Mouse (Mus musculus) spleen, postnatal 4 days (tissue): Measurements from ENCODE around the gene Ski.

ENCODE experiments used
- DNase-seq, 2 experiments: peaks; one replicate each; pipeline ENCODE4 v3.0.0; 2022; ENCODE audit warnings: low spot score in 2 of 2

Ski gene

DNA sequence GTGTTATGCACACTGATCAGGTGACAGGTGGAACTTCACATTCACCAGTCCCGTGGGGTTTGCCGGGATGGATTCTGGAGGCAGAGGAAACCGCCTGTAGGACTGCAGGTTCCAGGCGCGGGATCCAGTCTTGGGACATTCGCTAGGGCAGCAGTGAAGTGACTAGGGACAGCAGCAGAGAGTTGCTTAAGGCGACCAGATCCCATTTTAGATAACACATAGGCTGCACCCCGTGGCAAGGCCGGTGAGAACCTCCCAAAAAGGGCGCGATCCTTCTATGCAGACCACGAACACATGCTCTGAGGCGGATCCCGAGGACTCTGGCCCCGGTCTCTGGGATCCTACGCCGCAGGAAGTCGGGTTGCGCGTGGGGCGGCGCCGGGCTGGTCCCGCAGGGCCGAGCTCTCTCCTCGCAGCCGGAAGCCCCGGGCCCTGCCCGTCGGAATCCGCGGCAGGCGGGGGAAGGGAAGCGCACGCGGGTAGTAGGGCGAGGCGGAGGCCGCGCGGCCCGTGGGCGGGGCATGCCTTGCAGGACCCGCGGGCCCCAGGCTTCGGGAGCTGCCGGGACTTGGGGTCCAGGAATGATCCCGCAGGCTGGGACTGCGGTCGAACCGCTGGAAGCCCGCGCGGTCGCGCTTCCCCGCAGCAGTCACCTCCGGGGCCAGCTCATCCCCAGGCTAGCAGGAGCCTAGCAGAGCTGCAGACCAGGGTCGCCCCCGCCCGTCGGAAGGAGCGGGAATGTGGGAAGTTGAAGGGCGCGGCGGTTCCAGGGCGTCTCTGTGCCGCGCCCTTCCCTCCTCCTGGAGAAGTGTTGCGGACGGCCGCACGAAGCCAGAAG is 71.9 kb downstream of the Ski start:
- DNase-seq, result peak; percentile 67 to 86

- DNase-seq, result no peak
Observed at GRCm38 (mm10) chr4:155149941-155150275, 72.5 kb downstream of the Ski start.

DNA sequence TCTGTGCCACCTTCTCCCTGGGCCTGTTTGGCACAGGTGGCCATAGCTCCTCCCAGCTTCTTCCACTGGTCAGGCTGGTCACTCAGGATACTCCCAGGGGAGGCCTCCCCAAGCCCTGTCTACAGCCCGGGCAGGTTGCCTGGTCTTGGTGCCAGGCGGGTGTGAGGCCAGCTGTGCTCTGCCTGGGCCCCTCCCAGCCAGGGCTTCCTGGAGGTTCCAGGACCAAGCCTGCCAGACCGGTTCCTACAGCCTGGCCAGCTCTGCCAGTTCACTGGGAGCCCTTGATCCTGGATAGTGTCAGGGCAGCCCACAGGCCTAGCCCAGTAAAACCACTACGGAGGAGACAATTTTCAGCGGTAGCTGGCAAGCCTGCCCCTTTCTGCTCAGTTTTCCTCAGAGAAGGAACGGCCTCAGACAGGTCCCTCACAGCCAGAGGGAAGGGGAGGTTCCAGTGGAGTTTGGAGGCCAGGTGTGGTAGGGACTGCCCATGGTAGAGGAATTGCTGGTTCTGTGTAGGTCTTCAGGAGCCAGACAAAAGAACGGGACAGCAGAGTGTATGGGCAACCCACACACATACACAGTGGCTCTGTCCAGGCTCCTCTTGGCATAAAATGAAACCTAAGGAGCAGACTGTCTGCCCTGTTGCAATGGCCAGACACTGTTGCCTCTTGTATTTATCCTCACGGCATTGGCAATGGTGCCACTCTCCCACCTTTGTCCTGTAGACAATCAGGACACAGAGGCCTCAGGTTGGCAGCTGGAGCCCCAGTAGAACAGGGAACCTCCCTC is 73.3 kb downstream of the Ski start:
- DNase-seq, result no peak

DNA sequence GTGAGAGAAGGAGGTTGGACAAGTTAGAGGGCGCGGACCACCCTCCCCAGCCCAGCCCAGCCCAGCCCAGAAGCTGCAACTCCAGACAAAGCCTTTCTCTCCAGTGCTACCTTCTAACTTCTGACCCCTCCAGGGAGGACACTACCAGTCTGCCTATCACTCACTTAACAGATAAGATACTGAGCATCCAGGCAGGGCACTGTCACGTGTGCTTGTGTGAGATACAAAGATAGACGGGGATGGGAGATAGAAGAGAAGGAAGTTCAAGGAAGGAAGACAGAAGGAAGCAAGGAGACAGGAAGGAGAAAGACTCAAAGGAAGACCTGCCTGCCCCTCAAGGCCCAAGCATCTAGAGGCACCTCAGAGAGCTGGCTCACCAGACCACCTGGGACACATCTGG is 73.9 kb downstream of the Ski start:
- DNase-seq, result no peak

GRCm38 (mm10) chr4:155146107-155146823 is 76.1 kb downstream of the Ski start:
- DNase-seq, result no peak

DNA sequence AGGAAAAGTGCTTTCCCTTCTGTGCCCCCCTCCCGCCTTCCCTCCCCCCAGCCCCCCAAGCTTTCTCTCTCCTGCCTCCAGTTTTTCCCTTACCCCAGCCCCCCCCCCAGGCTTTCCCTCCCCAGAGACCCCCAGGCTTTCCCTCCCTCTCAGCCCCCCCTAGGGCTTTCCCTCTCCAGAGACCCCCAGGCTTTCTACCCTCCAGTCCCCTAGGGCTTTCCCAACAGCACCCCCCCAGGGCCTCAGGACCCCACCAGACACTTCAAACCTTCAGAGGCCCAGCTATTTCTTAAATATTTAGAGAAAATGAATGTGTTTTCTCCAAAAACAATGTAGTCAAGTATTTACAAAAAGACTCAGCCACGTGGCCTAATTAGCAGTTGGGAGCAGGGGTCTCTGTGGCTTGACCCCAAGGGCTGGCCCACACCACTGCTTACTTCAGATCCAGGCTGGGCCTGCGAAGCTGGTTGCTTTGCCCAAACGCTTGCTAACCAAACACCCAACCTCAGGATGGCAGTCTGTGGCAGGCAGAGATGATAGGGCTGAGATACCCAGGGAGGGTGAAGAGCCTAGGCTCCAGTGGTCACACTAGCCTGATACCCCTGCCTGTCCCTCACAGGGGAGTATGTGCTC is 77.7 kb downstream of the Ski start:
- DNase-seq, result no peak

DNA sequence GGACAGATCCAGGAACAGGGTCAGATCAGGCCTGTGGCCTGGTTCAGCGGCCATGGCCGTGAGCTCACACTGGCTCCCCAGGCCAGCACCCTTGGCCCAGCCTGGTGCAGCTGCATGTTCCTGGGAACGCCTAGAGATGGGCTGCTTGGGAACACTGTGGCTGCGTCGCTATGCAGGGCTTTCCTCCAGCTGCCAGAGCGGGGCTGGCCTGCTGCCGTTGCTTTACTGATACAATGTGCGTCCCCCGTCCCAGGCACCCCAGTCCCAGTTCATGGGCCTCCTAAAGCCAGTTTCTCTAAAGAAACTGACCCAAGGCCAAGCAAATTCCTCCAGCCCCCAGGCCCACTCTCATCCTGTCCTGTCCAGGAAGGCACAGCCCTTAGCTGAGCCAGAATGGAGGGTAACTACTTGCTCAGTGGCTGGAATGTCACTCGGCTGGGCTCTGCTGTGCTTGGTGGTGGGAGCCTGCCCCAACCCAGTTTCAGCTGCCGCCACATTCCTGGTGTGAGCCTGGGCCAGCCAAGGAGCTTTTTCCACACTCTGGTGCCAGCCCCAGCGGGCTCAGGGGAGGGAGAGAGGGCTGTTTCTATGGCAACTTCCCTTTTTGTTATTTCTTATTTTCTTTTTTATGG is 78.4 kb downstream of the Ski start:
- DNase-seq, result no peak

DNA sequence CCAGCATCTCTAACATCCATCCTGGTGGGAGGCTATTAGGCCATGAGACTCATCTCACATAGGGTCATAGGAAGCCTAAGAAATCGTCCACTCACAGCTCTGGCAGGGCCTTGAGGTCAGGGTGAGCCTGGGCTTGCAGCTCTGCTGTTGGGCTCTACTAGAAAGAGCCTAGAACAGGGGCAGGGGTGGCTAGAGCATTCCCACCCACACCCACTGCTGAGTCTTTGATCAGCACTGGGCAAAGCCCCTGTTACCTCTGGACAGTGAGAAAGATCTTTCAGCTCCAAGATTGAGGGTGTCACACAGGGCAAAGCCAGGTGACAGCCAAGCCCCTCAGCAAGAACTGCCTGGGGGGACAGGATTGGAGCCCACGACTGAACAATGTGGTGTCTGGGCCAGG is 79.0 kb downstream of the Ski start:
- DNase-seq, result no peak

DNA sequence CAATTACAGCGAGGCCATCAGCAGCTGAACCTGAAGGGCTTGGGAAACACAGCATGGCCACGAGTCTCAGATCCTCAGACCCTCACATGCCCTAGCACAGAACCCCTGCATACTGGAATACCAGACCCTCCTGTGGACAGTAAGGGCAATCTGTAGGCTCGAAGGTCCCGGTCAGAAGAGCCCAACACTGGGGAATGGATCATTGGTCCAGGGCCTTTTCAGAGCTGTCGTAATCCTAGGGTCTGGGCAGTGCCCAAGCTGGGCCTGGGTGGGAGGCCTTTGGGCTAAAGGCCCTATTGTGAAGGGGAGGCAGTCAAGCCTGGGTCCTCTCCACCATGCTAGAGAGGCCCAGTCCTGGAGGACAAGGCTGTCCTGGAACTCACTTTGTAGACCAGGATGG is 79.6 kb downstream of the Ski start:
- DNase-seq, result no peak

GRCm38 (mm10) chr4:155140795-155141265 is 81.6 kb downstream of the Ski start:
- DNase-seq, result no peak

GRCm38 (mm10) chr4:155140150-155140549 is 82.2 kb downstream of the Ski start:
- no peak for DNase-seq

DNA sequence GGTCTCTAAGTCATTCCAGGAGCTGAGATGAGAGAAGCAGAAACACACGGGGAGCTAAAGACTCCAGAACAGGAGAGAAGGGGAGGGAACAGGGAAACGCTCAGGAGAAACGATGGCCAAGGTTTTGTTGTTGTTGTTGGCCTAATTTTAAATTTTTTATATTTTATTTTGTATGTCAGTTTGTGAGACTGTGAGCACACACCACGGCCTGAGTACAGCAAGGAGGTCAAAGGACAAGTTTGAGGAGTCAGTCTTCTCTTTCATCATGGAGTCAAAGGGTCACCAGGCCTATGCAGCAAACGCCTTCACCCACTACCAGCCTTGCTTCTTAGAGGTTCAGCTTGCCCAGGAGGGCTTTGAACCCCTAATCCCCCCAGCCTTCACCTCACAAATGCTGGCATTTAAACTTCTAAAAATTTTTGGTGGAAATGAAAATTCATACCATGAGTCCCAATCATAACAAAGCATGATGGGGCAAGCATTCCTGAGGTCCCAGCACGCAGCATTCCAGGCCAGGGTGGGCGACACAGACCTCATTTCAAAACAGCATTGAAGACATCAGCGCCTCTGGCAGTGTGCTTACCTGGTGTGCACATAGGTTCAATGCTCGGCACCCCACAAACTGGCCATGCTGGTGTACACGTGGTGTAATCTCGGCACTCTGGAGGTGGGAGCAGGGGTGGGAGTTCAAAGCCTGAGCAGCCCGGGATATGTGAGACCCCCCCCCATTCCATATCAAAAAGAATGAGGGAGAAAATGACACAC is 82.9 kb downstream of the Ski start:
- no peak for DNase-seq

DNA sequence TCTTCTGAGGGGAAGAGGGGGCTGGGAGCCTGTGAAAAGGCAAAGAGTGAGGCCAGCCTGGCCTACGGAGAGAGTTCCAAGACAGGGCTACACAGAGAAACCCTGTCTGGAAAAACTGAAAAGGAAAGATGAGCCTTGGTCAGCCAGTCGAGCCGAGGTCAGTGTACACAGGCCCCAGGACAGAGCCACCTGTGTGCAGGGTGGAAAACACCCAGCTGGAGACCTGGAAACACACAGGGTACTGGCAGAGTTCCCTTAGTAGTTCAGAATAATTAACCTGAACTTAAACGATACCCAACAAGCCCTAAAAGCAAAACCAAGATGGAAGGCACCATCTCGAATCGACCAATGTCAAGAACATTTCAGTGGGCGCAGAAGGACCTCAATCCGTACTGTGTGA is 83.9 kb downstream of the Ski start:
- no peak for DNase-seq

GRCm38 (mm10) chr4:155137891-155138290 is 84.5 kb downstream of the Ski start:
- DNase-seq, result no peak

DNA sequence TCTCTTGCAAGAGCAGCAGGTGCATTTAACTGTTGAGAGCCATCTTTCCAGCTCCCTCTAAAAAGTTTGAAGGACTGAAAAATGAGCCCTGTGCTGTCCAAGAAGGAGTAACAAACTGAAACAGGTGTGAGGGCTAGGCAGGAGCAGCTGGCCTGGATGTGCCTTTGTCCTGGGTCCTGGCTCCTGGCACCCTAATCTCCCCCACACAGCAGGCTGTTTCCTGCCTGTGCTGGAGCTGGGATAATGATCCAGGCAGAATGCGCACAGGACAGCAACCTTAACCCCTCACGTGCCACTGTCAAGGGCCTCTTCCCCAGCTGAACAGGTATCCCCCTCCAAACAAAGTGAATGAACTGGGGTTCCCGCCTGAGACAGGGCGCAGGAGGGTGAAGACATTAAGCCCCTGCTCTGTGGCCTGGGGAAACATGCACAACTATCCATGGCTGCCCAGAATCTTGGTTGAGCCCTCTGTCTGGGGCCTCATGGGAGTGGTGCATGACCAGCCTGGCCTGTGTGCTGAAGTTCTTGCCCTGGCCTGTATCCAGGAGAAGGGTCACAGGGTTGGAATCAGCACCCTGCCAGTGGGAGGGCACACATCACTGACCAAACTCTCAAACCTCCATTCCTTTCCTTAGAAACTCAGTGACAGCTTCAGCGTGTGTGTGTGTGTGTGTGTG is 86.3 kb downstream of the Ski start:
- no peak for DNase-seq

GRCm38 (mm10) chr4:155134686-155135172 is 87.7 kb downstream of the Ski start:
- no peak for DNase-seq

GRCm38 (mm10) chr4:155133658-155134417 is 88.6 kb downstream of the Ski start:
- no peak for DNase-seq

- no peak for DNase-seq
Observed at GRCm38 (mm10) chr4:155133188-155133587, 89.2 kb downstream of the Ski start.

DNA sequence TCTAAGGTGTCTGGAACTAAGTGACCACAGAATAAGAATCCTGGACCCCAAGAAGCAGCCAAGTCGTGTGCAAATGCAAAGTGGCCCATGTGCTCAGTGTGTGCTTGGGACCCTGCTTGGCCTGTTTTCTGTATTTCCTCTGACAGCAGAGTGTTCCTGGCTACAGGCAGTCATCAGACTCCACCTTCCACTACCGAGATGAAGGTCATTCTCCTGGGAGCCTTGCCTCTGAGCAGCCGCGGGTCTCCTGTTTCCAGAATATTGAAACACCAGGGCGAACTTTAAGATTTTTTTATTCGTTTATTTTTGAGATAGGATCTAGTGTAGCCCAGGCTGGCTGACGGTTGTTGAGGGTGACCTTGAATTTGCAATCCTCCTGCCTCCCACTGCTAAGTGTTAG is 91.8 kb downstream of the Ski start:
- no peak for DNase-seq
